Mouse (Mus musculus): ENCODE results near the gene Heatr9. TPM values are rescaled to one million over a fixed set of nuclear protein-coding genes. Genes with fewer than 3 reads are reported as not detected.
A peak's percentile ranks its signal among the peaks of the same experiment; 100 is the strongest.

Heatr9 gene
- not detected for polyA plus RNA-seq (2021)

DNA sequence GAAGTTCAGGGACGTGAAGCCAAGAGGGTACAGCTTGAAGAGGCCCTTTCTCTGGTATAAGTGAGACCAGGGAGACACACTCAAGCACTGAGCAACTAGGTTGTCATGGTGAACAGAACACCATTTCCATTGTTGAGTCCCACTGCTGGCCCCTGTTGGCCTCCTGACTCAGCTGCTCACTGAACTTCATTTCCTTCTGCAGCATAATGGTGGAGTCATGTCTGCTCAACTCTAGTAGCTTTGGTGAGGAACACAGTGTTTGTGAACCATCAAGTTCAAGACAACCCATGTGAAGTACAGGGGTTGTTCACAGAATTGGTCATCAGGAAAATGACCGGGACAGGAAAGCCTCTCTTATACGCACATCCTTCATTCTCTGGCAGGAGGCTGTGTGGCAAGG is at the start of gene Heatr9:
Gene Heatr9, minus strand, starts transcription at position 101 of the 400 bp plus-strand sequence.
- no peak for DNase-seq (ENCODE audit: low read depth, low spot score)
- ATAC-seq: no peak
- no peak for TF ChIP-seq CTCF (IDR thresholded peaks at IDR 0.05)
- CTCF ChIA-PET: interaction anchor here (1.5 kb wide), 1 partner anchor 30 kb away, joined by 3 read pairs; no protein-coding TSS in a partner anchor
- in situ Hi-C loops (cut with MboI; ENCODE audit: low pct_unique_long_range_greater_than_20kb): no loop called here
- no peaks in the 10 kb centered on the region for H3K27me3 ChIP-seq
- POLR2A ChIA-PET: no interaction called here

GRCm38 (mm10) chr11:83570189-83570588 is 48.2 kb upstream of the Heatr9 start:
- POLR2A ChIA-PET: no interaction called here
- ATAC-seq (no peak), DNase-seq (ENCODE audit: low read depth, low spot score) (no peak)
- no peaks in the 10 kb centered on the region for H3K27me3 ChIP-seq
- CTCF ChIA-PET: no interaction called here
- TF ChIP-seq CTCF (IDR thresholded peaks at IDR 0.05): no peak
- in situ Hi-C loops (cut with MboI; ENCODE audit: low pct_unique_long_range_greater_than_20kb): no loop called here

GRCm38 (mm10) chr11:83569249-83569648 is 47.3 kb upstream of the Heatr9 start:
- ChIA-PET CTCF (no interaction called here), POLR2A (interaction anchor here (0.7 kb wide), 1 partner anchor 13 kb away, joined by 3 read pairs; no protein-coding TSS in a partner anchor)
- DNase-seq (ENCODE audit: low read depth, low spot score) (no peak), ATAC-seq (no peak)
- H3K27me3 ChIP-seq: no peaks in the 10 kb centered on the region
- in situ Hi-C loops (cut with MboI; ENCODE audit: low pct_unique_long_range_greater_than_20kb): loop anchor here (5.0 kb wide), 1 partner anchor 58 kb away; no protein-coding TSS in a partner anchor
- TF ChIP-seq CTCF (IDR thresholded peaks at IDR 0.05): no peak

- POLR2A ChIA-PET: interaction anchor here (0.7 kb wide), 1 partner anchor 14 kb away, joined by 3 read pairs; no protein-coding TSS in a partner anchor
These were observed 46.8 kb upstream of the Heatr9 start for GRCm38 (mm10) chr11:83568786-83569185.

GRCm38 (mm10) chr11:83568061-83568460 is 46.1 kb upstream of the Heatr9 start:
- in situ Hi-C loops (cut with MboI; ENCODE audit: low pct_unique_long_range_greater_than_20kb): loop anchor here (5.0 kb wide), 1 partner anchor 59 kb away; no protein-coding TSS in a partner anchor
- no peak for TF ChIP-seq CTCF (IDR thresholded peaks at IDR 0.05)
- ATAC-seq: no peak
- POLR2A ChIA-PET: no interaction called here
- no peaks in the 10 kb centered on the region for H3K27me3 ChIP-seq
- no peak for DNase-seq (ENCODE audit: low read depth, low spot score)
- CTCF ChIA-PET: no interaction called here

More at GRCm38 (mm10) chr11:83568786-83569185, 46.8 kb upstream of the Heatr9 start:
- TF ChIP-seq CTCF (IDR thresholded peaks at IDR 0.05): no peak
- ATAC-seq (no peak), DNase-seq (ENCODE audit: low read depth, low spot score) (no peak)
- in situ Hi-C loops (cut with MboI; ENCODE audit: low pct_unique_long_range_greater_than_20kb): loop anchor here (5.0 kb wide), 1 partner anchor 59 kb away; no protein-coding TSS in a partner anchor
- no peaks in the 10 kb centered on the region for H3K27me3 ChIP-seq
- CTCF ChIA-PET: no interaction called here

DNA sequence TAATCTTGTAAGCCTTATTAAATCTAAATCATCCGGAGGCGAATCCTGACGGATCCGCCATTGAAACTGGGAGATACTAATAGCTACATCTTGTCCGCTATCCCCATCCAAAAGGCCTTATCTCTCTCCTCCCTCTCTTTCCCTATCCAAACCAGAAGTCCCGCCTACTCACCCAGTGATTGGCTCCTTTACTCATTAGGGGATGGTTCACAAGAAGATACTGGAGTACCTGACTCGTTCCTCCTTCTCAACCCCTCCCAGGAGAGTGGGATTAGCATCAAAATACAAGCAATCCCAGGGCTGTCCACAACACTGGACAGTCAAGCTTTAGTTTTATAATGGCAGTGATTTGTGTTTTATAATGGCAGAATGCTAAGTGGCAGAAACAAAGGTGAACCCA is 45.3 kb upstream of the Heatr9 start:
- in situ Hi-C loops (cut with MboI; ENCODE audit: low pct_unique_long_range_greater_than_20kb): loop anchor here (5.0 kb wide), 1 partner anchor 60 kb away; no protein-coding TSS in a partner anchor
- CTCF ChIA-PET: no interaction called here
- POLR2A ChIA-PET: no interaction called here
- no peaks in the 10 kb centered on the region for H3K27me3 ChIP-seq
- TF ChIP-seq CTCF (IDR thresholded peaks at IDR 0.05): no peak
- ATAC-seq: no peak
- no peak for DNase-seq (ENCODE audit: low read depth, low spot score)

DNA sequence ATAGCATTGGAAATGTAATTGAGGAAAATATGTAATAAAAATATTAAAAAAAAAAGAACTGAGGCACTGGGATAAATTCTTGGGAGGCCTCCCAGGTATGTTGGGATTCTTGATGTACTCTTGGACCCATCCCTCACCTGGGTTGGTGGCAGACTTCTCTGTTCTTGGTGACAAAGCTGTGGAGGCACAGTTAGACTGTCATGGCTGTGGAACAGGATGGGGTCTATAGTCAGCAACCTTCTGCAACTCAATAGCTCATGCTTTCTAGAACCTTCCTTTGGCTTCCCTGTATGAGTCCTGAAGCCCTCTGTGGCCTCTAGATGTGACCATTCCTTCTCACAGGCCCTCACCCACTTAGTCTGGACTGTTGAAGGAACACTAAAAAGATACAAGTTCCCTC is 44.6 kb upstream of the Heatr9 start:
- DNase-seq (ENCODE audit: low read depth, low spot score) (no peak), ATAC-seq (no peak)
- H3K27me3 ChIP-seq: no peaks in the 10 kb centered on the region
- TF ChIP-seq CTCF (IDR thresholded peaks at IDR 0.05): no peak
- CTCF ChIA-PET: no interaction called here
- POLR2A ChIA-PET: no interaction called here
- in situ Hi-C loops (cut with MboI; ENCODE audit: low pct_unique_long_range_greater_than_20kb): loop anchor here (5.0 kb wide), 1 partner anchor 61 kb away; no protein-coding TSS in a partner anchor

- H3K27me3 ChIP-seq: no peaks in the 10 kb centered on the region
- in situ Hi-C loops (cut with MboI; ENCODE audit: low pct_unique_long_range_greater_than_20kb): loop anchor here (5.0 kb wide), 1 partner anchor 174 kb away; no protein-coding TSS in a partner anchor
- POLR2A ChIA-PET: no interaction called here
- no peak for DNase-seq (ENCODE audit: low read depth, low spot score)
- no peak for TF ChIP-seq CTCF (IDR thresholded peaks at IDR 0.05)
- CTCF ChIA-PET: interaction anchor here (0.8 to 1.6 kb wide), 3 partner anchors 11 to 165 kb away, joined by 3 to 4 read pairs (median 4); no protein-coding TSS in a partner anchor
- peak; percentile 90 for ATAC-seq
These were observed 41.8 kb upstream of the Heatr9 start for GRCm38 (mm10) chr11:83563754-83564153.

GRCm38 (mm10) chr11:83562311-83562887 is 40.4 kb upstream of the Heatr9 start:
- no peaks in the 10 kb centered on the region for H3K27me3 ChIP-seq
- no peak for TF ChIP-seq CTCF (IDR thresholded peaks at IDR 0.05)
- in situ Hi-C loops (cut with MboI; ENCODE audit: low pct_unique_long_range_greater_than_20kb): loop anchor here (5.0 kb wide), 1 partner anchor 175 kb away; no protein-coding TSS in a partner anchor
- POLR2A ChIA-PET: no interaction called here
- no peak for DNase-seq (ENCODE audit: low read depth, low spot score)
- ATAC-seq: no peak
- CTCF ChIA-PET: interaction anchor here (0.7 kb wide), 1 partner anchor 34 kb away, joined by 3 read pairs; no protein-coding TSS in a partner anchor

GRCm38 (mm10) chr11:83560405-83560804 is 38.4 kb upstream of the Heatr9 start:
- ChIA-PET CTCF (no interaction called here), POLR2A (no interaction called here)
- in situ Hi-C loops (cut with MboI; ENCODE audit: low pct_unique_long_range_greater_than_20kb): loop anchor here (5.0 kb wide), 1 partner anchor 177 kb away; no protein-coding TSS in a partner anchor
- no peaks in the 10 kb centered on the region for H3K27me3 ChIP-seq
- no peak for TF ChIP-seq CTCF (IDR thresholded peaks at IDR 0.05)
- ATAC-seq: no peak
- no peak for DNase-seq (ENCODE audit: low read depth, low spot score)

DNA sequence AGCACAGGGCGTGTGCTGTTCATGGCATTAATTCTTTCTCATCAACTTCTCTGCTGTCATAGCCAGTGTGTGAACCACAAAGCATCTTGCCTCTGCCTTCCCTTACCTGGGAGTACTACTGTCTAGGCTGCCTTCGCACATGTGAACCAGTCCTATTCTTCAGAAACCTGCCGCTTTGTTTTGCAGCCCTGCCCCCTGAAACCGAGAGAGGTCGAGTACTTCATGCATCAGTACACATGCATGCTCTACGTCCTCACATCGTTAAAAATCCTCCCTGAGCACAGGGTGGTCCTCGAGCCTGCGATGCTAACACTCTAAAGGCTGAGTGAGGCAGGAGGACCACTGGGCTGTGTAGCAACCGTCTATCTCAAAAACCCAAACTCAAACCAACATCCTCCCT is 35.1 kb upstream of the Heatr9 start:
- H3K27me3 ChIP-seq: no peaks in the 10 kb centered on the region
- DNase-seq (ENCODE audit: low read depth, low spot score) (no peak), ATAC-seq (no peak)
- TF ChIP-seq CTCF (IDR thresholded peaks at IDR 0.05): no peak
- ChIA-PET CTCF (interaction anchor here (0.8 to 1.7 kb wide), 12 partner anchors 18 to 187 kb away, joined by 3 to 9 read pairs (median 4); no protein-coding TSS in a partner anchor), POLR2A (no interaction called here)
- in situ Hi-C loops (cut with MboI; ENCODE audit: low pct_unique_long_range_greater_than_20kb): no loop called here

All from Patski (cell line).